Mouse (Mus musculus) central nervous system, embryonic 14 days (tissue): ENCODE results near the gene Cd209c. TPM values are rescaled to one million over a fixed set of nuclear protein-coding genes. Genes with fewer than 3 reads are reported as not detected.

Source experiments
- polyA plus RNA-seq: library from polyadenylated mRNA; depleted of rRNA; stranded (reverse); fragments of >200 nt; gene quantifications from 2 replicates; pipeline ENCODE4 v1.2.3, GENCODE M21; 2012; rRNA removed

Gene Cd209c
- polyA plus RNA-seq: 0.04 TPM in 2 replicates

DNA sequence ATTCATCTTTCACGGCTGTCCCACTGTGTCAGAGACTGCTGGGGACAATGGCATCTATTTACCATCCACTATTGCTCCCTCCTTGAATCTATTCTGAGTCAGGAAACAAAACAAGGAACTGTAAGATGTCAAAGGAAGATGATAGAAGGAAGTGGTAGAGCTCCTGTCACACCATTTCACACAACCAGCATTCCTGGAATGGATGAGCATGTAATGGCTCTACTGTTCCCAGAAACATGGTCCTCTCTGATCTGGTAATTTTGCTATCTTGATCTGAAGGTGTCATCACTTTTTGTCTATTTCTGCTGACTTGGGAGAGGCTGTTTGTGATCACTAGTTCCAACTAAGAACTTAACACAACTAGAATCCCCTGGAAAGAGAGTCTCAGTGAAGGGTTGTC, at the start of gene Cd209c:
Gene Cd209c, minus strand, starts transcription at position 101 of the 400 bp plus-strand sequence.

DNA sequence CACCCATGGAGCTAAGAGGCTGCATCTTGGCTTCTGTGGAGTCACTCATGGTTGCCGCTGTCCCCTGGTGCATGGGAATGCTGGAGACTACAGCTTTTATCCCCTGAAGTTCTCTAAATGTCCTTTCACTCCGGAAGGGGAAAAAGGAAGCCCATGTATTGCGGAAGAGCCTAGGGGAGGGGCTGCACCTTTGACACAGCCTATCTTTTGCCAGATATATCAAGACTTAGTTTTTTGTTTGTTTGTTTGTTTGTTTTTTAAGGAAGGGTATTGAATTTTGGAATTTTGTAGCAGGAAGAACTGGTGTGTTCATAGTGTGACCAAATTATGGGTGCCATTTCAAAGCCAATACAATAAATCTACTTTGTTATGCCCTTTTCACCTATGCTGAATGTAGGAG, 27.8 kb downstream of the Cd209c start, which contains the start of gene Cd209b:
Gene Cd209b, minus strand, starts transcription at position 101 of the 400 bp plus-strand sequence.

Other genes starting within 250 kb of the Cd209c start
- gene Clec4g, start 234.1 kb downstream of the Cd209c start, polyA plus RNA-seq: 0.04 TPM in 1 of 2 replicates, not detected in the other
- gene Cd209a, start 205.8 kb downstream of the Cd209c start, polyA plus RNA-seq: 0.12 and 0.13 TPM in 2 replicates
- not detected in 2 replicates for gene Cd209e, start 100.4 kb downstream of the Cd209c start, polyA plus RNA-seq
- gene Cd209d, start 76.2 kb downstream of the Cd209c start, polyA plus RNA-seq: not detected in 2 replicates
- gene Cd209b, start 27.9 kb downstream of the Cd209c start, polyA plus RNA-seq: not detected in 2 replicates
- gene Cd209f, start 151.1 kb upstream of the Cd209c start, polyA plus RNA-seq: 0.09 TPM in 1 of 2 replicates, not detected in the other
- not detected in 2 replicates for gene Cd209g, start 179.4 kb upstream of the Cd209c start, polyA plus RNA-seq
- gene Evi5l, start 211.8 kb upstream of the Cd209c start, polyA plus RNA-seq: 86.5 and 91.0 TPM in 2 replicates